Mouse (Mus musculus): Measurements from ENCODE around the gene Zfp444. TPM values are rescaled to one million over a fixed set of nuclear protein-coding genes. Genes with fewer than 3 reads are reported as not detected.
"Not testable (repeated sequence)": the region's sequence is repeated elsewhere in the genome, so short reads cannot be mapped to it uniquely, and the experiment has no call there.

The Zfp444 gene
- total RNA-seq, 2 experiments from 2014 or later, result 55.8 to 57.2 TPM

DNA sequence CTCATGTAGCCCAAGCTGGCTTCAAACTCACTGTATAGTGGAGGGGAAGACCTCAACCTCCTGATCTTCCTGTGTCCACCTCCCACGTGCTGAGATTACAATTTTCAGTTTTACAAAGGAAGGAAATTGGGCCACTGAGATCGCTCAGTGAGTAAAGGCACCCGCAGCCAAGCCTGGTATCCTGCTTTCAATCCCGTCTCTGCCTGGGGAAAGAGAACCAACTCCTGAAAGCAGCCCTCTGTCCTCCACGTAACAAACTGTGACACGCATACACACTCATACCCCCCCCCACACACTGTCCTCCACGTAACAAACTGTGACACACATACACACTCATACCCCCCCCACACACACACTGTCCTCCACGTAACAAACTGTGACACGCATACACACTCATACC is 1.6 kb upstream of the Zfp444 start:
- no peak for DNase-seq (ENCODE audit: low spot score in 2 of 2)
- no peak overlapping the region for H3K27ac ChIP-seq
- no peak for TF ChIP-seq CTCF (conservative IDR thresholded peaks at IDR 0.05)
- no peak overlapping the region for H3K4me3 ChIP-seq

DNA sequence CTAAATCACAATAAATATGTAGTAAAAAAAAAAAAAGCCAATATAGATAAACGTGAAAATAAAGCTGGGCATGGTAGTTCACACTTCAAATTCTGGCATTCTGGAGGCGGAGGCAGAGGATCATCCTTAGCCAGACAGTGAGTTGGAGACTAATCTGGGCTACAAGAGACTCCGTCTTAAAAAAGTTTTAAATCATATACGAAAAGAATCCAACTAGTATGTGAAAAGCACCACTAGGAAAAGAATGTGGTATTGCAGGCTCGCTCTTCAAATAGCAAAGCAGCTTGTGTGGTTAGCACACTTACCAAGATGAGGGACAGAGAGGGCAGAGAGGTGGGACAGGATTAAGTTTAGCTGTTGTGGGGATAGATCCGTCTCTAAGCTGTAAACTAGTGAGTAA is 1.2 kb upstream of the Zfp444 start:
- TF ChIP-seq CTCF (conservative IDR thresholded peaks at IDR 0.05), result no peak
- DNase-seq (ENCODE audit: low spot score in 2 of 2), result no peak
- Histone ChIP-seq H3K27ac (peak overlapping the region; percentile 91), H3K4me3 (peak overlapping the region; percentile 80)

DNA sequence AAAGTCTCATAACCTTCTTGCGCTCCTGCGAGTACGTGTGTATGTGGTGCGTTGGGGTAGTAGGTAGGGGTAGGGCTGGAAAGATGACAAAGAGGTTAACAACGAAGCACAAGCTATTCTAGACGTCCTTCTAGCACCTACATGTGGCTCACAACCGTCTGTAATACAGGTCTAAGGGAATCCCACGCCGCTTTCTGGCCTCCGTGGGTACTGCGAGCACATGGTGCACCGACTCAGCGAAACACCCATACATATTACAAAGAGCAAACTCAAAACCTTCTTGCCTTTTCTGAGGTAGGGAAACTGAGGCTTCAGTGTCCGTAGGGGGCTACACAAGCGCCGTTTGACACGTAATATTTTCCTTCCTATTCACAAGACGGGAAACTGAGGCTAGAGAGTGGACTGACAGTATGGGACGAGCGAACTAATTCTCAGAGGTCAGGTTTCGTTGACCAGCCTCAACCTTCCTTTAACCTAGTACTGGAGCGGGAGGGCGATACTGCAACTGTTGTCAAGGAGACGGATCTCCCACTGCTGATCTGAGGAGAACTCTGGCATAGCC is 501 bp upstream of the Zfp444 start:
- Histone ChIP-seq H3K4me3 (peak overlapping the region; percentile 80), H3K27ac (peak overlapping the region; percentile 91)
- TF ChIP-seq CTCF (conservative IDR thresholded peaks at IDR 0.05), result peak; percentile 75
- DNase-seq (ENCODE audit: low spot score in 2 of 2), result peak; percentile 52 to 66

DNA sequence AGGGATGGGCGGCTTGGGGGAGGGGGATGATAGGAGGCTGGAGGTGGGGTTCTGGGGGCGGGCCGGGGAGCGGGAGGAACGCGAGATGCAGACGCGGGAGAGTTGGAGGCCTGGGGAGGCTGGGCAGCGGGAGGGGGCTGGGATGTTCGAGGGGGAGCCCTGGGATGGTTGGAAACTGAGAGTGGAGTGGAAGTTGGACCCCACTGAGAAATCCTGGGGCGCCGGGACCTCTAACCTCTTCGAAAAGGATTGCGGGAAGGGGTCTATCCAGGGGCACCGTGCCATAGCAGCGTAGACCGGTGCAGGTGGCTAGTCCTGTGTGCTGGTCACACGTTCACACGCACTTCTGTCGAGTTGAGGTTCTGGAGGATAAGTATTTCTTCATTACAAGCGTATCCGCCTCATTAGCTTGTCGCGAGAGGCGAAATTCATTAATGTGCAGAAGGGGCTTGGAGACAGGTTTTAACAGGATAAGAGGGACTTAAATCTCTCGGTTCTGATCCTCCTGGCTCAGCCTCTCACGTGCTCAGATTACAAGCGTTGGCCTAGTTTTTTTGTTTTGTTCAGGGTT is 733 bp downstream of the Zfp444 start:
- no peak for TF ChIP-seq CTCF (conservative IDR thresholded peaks at IDR 0.05)
- peak overlapping the region; percentile 80 for H3K4me3 ChIP-seq
- DNase-seq (ENCODE audit: low spot score in 2 of 2), result no peak
- peak overlapping the region; percentile 91 for H3K27ac ChIP-seq

DNA sequence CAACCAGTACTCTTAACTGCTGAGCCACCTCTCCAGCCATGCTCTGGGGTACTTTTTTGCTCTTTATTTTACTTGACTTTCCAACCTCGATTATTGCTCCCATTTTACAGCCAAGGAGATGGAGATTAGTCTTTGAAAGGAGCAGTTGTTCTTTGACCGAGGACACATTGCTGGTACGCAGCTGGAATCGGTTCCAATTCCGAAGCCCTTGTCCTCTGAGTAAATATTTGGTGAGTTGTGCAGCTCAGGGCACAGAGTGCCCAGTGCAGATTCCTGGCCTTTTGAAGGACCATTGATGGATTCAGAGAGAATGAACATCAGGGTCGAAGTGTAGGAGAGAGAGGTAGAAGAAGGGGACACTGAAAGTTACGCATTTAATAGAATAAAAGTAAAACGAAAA is 1.8 kb downstream of the Zfp444 start:
- TF ChIP-seq CTCF (conservative IDR thresholded peaks at IDR 0.05), result no peak
- no peak for DNase-seq (ENCODE audit: low spot score in 2 of 2)
- no peak overlapping the region for H3K27ac ChIP-seq
- no peak overlapping the region for H3K4me3 ChIP-seq

DNA sequence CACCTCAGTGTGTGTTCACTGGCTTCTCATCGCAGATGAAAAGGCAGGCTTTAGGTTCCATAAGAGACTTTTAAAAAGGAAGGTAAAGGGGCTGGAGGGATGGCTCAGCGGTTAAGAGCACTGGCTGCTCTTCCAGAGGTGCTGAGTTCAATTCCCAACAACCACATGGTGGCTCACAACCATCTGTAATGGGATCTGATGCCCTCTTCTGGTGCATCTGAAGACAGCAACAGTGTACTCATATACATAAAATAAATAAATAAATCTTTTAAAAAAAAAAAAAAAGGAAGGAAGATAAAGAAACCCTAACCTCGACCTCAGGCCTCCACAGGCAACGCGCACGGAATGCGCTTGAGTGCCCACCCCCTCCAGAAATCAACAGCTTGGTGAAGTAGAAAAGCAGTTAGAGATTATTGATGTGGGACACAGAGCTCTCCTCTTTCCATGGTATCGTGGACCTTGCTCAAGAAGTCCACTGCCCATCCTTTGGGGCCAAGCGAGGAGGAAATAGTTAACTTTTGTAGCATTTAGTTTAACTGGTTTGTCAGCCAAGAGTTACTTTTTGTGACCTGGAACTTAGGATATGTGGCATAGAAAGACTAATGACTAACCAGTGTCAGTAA is 2.5 kb downstream of the Zfp444 start:
- not testable (repeated sequence) for H3K27ac ChIP-seq; DNase-seq (ENCODE audit: low spot score in 2 of 2); H3K4me3 ChIP-seq
- TF ChIP-seq CTCF (conservative IDR thresholded peaks at IDR 0.05), result peak; percentile 75

DNA sequence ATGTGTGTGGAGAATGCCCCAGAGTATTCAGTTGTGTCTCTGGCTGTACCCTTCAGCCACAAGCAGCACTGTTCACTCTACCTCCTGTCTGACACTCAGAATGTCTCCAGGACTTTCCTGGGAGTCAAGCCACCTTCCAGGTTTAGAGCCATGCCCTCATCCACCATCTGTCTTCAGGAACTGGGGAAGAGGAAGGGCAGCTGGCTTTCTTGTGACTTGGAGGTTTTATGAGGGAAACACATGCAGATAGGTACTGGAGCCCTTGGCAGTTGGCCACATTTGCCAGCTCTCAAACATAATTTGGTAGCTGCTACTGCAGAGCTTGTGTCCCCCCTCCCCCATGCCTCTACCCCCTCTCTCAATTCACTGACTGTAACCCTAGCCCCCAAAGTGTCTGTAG is 7.0 kb downstream of the Zfp444 start:
- no peak for TF ChIP-seq CTCF (conservative IDR thresholded peaks at IDR 0.05)
- H3K27ac ChIP-seq, result no peak overlapping the region
- DNase-seq (ENCODE audit: low spot score in 2 of 2), result no peak
- H3K4me3 ChIP-seq, result no peak overlapping the region

DNA sequence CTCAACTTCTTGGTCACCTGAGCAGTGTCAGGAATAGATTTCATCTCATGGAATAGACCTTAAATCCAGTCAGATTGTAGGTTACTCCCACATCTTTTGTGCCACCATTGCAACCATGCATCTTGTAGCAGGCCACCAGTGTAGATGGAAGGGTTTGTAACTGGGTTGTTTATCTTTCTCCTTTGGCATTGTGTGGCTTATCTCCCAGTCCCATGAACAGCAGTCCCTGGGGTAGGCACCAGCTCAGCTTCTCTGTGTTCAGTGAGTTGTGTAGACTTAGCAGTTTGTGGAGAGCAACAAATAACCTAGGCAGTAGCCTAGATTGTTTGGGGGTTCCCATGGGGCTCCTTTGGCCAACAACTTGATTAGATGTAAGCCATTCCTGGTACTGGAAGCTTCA is 10.9 kb downstream of the Zfp444 start:
- DNase-seq (ENCODE audit: low spot score in 2 of 2), result no peak
- H3K4me3 ChIP-seq, result no peak overlapping the region
- no peak for TF ChIP-seq CTCF (conservative IDR thresholded peaks at IDR 0.05)
- no peak overlapping the region for H3K27ac ChIP-seq

DNA sequence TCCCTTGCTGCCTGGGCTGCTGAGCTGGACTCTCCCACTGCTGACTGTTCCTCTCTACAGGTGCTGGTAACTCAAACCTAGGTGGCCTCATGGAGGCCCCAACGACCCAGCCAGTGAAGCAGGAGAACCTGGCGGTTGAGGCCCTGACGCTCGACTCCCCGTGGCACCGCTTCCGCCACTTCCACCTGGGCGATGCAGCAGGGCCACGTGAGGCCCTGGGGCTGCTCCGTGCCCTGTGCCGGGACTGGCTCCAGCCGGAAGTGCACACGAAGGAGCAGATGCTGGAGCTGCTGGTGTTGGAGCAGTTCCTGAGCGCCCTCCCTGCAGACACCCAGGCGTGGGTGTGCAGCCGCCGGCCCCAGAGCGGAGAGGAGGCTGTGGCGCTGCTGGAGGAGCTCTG is 11.8 kb downstream of the Zfp444 start:
- TF ChIP-seq CTCF (conservative IDR thresholded peaks at IDR 0.05), result no peak
- no peak for DNase-seq (ENCODE audit: low spot score in 2 of 2)
- Histone ChIP-seq H3K4me3 (no peak overlapping the region), H3K27ac (peak overlapping the region; percentile 32; the same call in 1 of the 2 replicates)

DNA sequence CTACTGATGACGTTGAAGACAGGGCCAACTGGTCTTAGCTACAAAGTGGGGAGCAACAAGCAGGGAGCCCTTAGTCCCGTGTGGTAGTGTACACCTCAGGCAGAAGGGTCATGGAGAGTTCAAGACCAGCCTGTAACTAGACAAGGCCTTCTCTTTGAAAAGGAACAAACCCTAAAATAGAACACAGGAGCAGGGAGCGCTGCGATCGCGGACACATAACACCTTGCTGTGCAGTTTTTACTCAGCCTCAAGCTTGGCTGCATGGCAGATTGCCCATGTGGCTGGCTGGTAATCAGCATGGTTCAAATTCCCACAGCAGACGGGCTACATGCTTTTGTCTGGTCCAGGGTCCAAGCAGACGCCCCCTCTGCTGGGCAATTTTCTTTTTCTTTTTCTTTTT is 12.5 kb downstream of the Zfp444 start:
- H3K4me3 ChIP-seq, result no peak overlapping the region
- no peak for TF ChIP-seq CTCF (conservative IDR thresholded peaks at IDR 0.05)
- no peak overlapping the region for H3K27ac ChIP-seq
- no peak for DNase-seq (ENCODE audit: low spot score in 2 of 2)

DNA sequence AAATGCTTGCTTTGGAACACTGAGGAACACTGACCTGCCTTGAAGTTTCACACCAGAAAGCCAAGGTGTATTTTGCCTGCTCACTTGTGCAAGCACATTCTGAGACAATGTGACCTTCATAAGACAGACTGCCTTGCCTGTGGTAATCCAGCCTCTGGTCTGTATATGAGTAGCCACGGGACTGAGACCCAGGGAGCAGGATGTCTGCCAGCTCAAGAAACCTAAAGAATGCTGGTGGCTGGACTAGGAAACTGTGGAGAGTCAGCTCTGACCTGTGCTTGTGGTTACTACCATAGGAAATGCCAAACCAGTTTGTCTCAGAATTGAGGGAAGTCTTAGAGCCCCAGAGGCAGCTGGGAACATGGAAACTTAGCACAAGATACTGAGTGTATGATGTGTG is 13.4 kb downstream of the Zfp444 start:
- H3K27ac ChIP-seq, result no peak overlapping the region
- DNase-seq (ENCODE audit: low spot score in 2 of 2), result no peak
- no peak overlapping the region for H3K4me3 ChIP-seq
- TF ChIP-seq CTCF (conservative IDR thresholded peaks at IDR 0.05), result no peak

DNA sequence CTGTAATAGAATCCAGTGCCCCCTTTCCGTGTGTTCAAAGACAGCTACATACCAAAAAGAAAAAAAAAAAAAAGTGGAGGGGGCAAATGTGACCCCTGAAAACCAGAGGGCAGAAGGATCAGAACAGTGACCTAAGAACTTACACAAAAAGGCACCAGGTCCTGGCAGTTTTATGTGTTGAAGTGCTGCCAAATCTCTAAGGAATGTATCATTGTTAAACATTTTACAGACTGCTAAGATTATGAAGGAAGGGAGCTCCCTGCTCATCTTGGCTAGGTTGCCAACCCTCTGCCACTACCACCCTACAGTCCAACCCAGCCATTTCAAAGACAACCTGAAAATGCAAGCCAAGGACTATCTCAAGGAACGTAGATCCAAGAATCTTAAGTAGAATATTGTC is 14.2 kb downstream of the Zfp444 start:
- no peak for TF ChIP-seq CTCF (conservative IDR thresholded peaks at IDR 0.05)
- H3K27ac ChIP-seq, result no peak overlapping the region
- DNase-seq (ENCODE audit: low spot score in 2 of 2), result no peak
- no peak overlapping the region for H3K4me3 ChIP-seq

DNA sequence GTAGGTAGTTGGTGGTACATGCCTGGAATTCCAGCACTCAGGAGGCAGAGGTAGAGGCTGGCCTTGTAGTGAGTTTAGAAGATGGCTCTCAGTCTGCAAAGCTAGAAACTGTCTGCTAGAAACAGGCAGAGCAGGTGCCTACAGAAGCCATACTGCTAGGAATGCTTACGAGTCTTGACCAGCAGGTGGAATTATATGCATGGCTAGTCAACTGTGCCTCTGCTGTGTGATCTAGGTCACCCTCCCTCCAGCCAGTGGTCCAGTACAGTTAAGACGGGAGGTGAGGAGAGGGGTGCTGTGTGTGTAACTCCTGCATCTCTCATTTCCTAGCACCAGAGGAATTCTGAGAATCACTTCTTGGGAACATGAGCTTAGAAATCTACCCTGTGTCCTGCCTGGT is 14.7 kb downstream of the Zfp444 start:
- Histone ChIP-seq H3K4me3 (no peak overlapping the region), H3K27ac (no peak overlapping the region)
- no peak for DNase-seq (ENCODE audit: low spot score in 2 of 2)
- no peak for TF ChIP-seq CTCF (conservative IDR thresholded peaks at IDR 0.05)

DNA sequence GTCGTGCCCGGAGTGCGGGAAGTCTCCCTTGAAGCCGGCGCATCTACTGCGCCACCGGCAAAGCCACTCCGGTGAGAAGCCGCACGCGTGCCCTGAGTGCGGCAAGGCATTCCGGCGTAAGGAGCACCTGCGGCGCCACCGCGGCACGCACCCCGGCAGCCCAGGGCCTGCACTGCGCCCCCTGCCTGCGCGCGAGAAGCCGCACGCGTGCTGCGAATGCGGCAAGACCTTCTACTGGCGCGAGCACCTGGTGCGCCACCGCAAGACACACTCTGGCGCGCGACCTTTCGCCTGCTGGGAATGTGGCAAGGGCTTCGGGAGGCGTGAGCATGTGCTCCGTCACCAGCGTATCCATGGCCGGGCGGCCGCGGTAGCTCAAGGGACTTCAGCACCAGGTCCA is 17.5 kb downstream of the Zfp444 start:
- TF ChIP-seq CTCF (conservative IDR thresholded peaks at IDR 0.05), result peak; percentile 43
- no peak for DNase-seq (ENCODE audit: low spot score in 2 of 2)
- Histone ChIP-seq H3K27ac (no peak overlapping the region), H3K4me3 (no peak overlapping the region)

All from layer of hippocampus, adult 2 months (tissue).